Mouse (Mus musculus) neural tube, embryonic 11.5 days (tissue): ENCODE data around the gene Gm17402. TPM values are rescaled to one million over a fixed set of nuclear protein-coding genes. Genes with fewer than 3 reads are reported as not detected.
A peak's percentile ranks its signal among the peaks of the same experiment; 100 is the strongest.

Experiments
- ATAC-seq: fragments of 200-750 bp; cut with Nextera tagmentation; 2 replicates; pipeline ENCODE4 v1.8.0; 2017; ENCODE audit warnings: moderate number of reproducible peaks, mild to moderate bottlenecking, moderate TSS enrichment, moderate library complexity; ENCODE audit not compliant: insufficient read depth, low FRiP score, low TSS enrichment
- DNase-seq: peaks from one replicate; pipeline ENCODE4 v3.0.0-alpha.2; 2015; ENCODE audit warnings: low spot score
- H3K27ac ChIP-seq: fragments of 300-500 bp; sonication (generic); 2 replicates; pipeline ENCODE4 v1.5.1; 2014; ENCODE audit warnings: low read depth, mild to moderate bottlenecking, low read length
- H3K27me3 ChIP-seq: fragments of 300-500 bp; sonication (generic); 2 replicates; pipeline ENCODE4 v1.6.1; 2014; ENCODE audit warnings: mild to moderate bottlenecking, low read length, mixed read lengths; ENCODE audit not compliant: control insufficient read depth, insufficient read depth
- H3K36me3 ChIP-seq: fragments of 300-500 bp; sonication (generic); 2 replicates; pipeline ENCODE4 v1.6.1; 2014; ENCODE audit warnings: mild to moderate bottlenecking, low read length, moderate library complexity, mixed read lengths; ENCODE audit not compliant: control insufficient read depth, insufficient read depth
- H3K4me1 ChIP-seq: fragments of 300-500 bp; sonication (generic); 2 replicates; pipeline ENCODE4 v1.6.1; 2014; ENCODE audit warnings: low read length, mixed read lengths; ENCODE audit not compliant: control insufficient read depth, insufficient read depth
- H3K4me2 ChIP-seq: fragments of 300-500 bp; sonication (generic); 2 replicates; pipeline ENCODE4 v1.6.1; 2014; ENCODE audit warnings: low read depth, mild to moderate bottlenecking, moderate library complexity
- H3K4me3 ChIP-seq: fragments of 300-500 bp; sonication (generic); 2 replicates; pipeline ENCODE4 v1.5.1; 2014; ENCODE audit warnings: low read depth, low read length
- H3K9ac ChIP-seq: fragments of 300-500 bp; sonication (generic); 2 replicates; pipeline ENCODE4 v1.6.1; 2014; ENCODE audit warnings: mild to moderate bottlenecking, low read length
- H3K9me3 ChIP-seq: fragments of 300-500 bp; sonication (generic); 2 replicates; pipeline ENCODE4 v1.6.1; 2016; ENCODE audit warnings: low read length; ENCODE audit not compliant: control insufficient read depth
- WGBS: fragments of 180-500 bp; shearing (Covaris S2); extraction: QIAGEN DNeasy Blood & Tissue Kit; methylation state at CpG from one replicate; pipeline ENCODE4 v1.1.7; 2014; 5-methylcytosine and 5-hydroxymethylcytosine counted together
- polyA plus RNA-seq: library from polyadenylated mRNA; unstranded; fragments of >200 nt; fragmentation: Nextera tagmentation; extraction: Ambion mirVana; gene quantifications from 2 replicates; pipeline ENCODE4 v1.2.1, GENCODE M21; 2014

Gene Gm17402
- polyA plus RNA-seq, 1 experiment from 2014 or later, result not detected

GRCm38 (mm10) chr3:67366087-67366892, 8.7 kb downstream of the Gm17402 start:
- H3K4me3 ChIP-seq, result no peak overlapping the region
- no peaks in the 10 kb centered on the region for H3K36me3 ChIP-seq
- H3K9me3 ChIP-seq, result no peaks in the 10 kb centered on the region
- H3K9ac ChIP-seq, result no peak overlapping the region
- no peaks in the 10 kb centered on the region for H3K27me3 ChIP-seq
- DNase-seq, result no peak
- no peaks in the 10 kb centered on the region for H3K4me1 ChIP-seq
- no peak overlapping the region for H3K27ac ChIP-seq
- ATAC-seq, result no peak
- 75% methylated on average over 4 of the region's 4 CpGs for WGBS
- no peak overlapping the region for H3K4me2 ChIP-seq

- Histone ChIP-seq H3K27me3 (no peaks in the 10 kb centered on the region), H3K4me3 (no peak overlapping the region), H3K9ac (no peak overlapping the region), H3K4me1 (no peaks in the 10 kb centered on the region; the same call in 1 of the 2 replicates), H3K36me3 (no peaks in the 10 kb centered on the region), H3K4me2 (no peak overlapping the region), H3K27ac (no peak overlapping the region), H3K9me3 (no peaks in the 10 kb centered on the region)
- no peak for ATAC-seq
- WGBS, result 57% methylated on average over 7 of the region's 7 CpGs
- DNase-seq, result no peak
These were observed 16.6 kb downstream of the Gm17402 start for GRCm38 (mm10) chr3:67358376-67358775.

- WGBS, result 84% methylated on average over 3 of the region's 3 CpGs
These were observed 22.2 kb downstream of the Gm17402 start for GRCm38 (mm10) chr3:67352763-67353149.

GRCm38 (mm10) chr3:67352128-67352762, 22.7 kb downstream of the Gm17402 start:
- H3K36me3 ChIP-seq, result no peaks in the 10 kb centered on the region
- H3K4me1 ChIP-seq, result no peaks in the 10 kb centered on the region
- H3K27ac ChIP-seq, result no peak overlapping the region
- H3K4me3 ChIP-seq, result no peak overlapping the region
- H3K27me3 ChIP-seq, result no peaks in the 10 kb centered on the region
- 10% methylated on average over 3 of the region's 5 CpGs for WGBS
- ATAC-seq, result peak; percentile 72
- no peak overlapping the region for H3K9ac ChIP-seq
- no peaks in the 10 kb centered on the region for H3K9me3 ChIP-seq
- no peak overlapping the region for H3K4me2 ChIP-seq
- peak; percentile 26 for DNase-seq

More at GRCm38 (mm10) chr3:67352763-67353149, 22.2 kb downstream of the Gm17402 start:
- Histone ChIP-seq H3K9ac (no peak overlapping the region), H3K4me2 (no peak overlapping the region), H3K9me3 (no peaks in the 10 kb centered on the region), H3K27ac (no peak overlapping the region), H3K27me3 (no peaks in the 10 kb centered on the region), H3K4me1 (no peaks in the 10 kb centered on the region), H3K36me3 (no peaks in the 10 kb centered on the region), H3K4me3 (no peak overlapping the region)
- DNase-seq, result no peak
- 0 out of 2 replicates have a peak, but pooled peaks have one; percentile 28 for ATAC-seq

- Histone ChIP-seq H3K4me2 (no peak overlapping the region), H3K9me3 (no peaks in the 10 kb centered on the region), H3K4me1 (no peaks in the 10 kb centered on the region), H3K4me3 (no peak overlapping the region), H3K36me3 (no peaks in the 10 kb centered on the region), H3K27me3 (no peaks in the 10 kb centered on the region), H3K27ac (no peak overlapping the region), H3K9ac (no peak overlapping the region)
- DNase-seq (no peak), ATAC-seq (peak; percentile 25; the same call in 1 of the 2 replicates)
- WGBS, result 71% methylated on average over 12 of the region's 12 CpGs
These were observed 23.4 kb downstream of the Gm17402 start for GRCm38 (mm10) chr3:67351406-67352127.

- DNase-seq (no peak), ATAC-seq (no peak)
- H3K36me3 ChIP-seq, result no peaks in the 10 kb centered on the region
- no peak overlapping the region for H3K9ac ChIP-seq
- H3K4me2 ChIP-seq, result no peak overlapping the region
- H3K27me3 ChIP-seq, result no peaks in the 10 kb centered on the region
- H3K9me3 ChIP-seq, result no peaks in the 10 kb centered on the region
- no peaks in the 10 kb centered on the region for H3K4me1 ChIP-seq
- no peak overlapping the region for H3K4me3 ChIP-seq
- no peak overlapping the region for H3K27ac ChIP-seq
- WGBS, result 79% methylated on average over 2 of the region's 2 CpGs
These were observed 28.3 kb downstream of the Gm17402 start for GRCm38 (mm10) chr3:67346674-67347073.

- Histone ChIP-seq H3K4me1 (no peaks in the 10 kb centered on the region), H3K9me3 (no peaks in the 10 kb centered on the region), H3K9ac (no peak overlapping the region), H3K36me3 (no peaks in the 10 kb centered on the region), H3K27ac (no peak overlapping the region), H3K4me2 (no peak overlapping the region), H3K4me3 (no peak overlapping the region), H3K27me3 (no peaks in the 10 kb centered on the region)
- 11% methylated on average over 2 of the region's 2 CpGs for WGBS
- DNase-seq (peak; percentile 54), ATAC-seq (no peak)
These were observed 30.4 kb downstream of the Gm17402 start for GRCm38 (mm10) chr3:67344599-67344998.

GRCm38 (mm10) chr3:67343004-67343662, 31.8 kb downstream of the Gm17402 start:
- Histone ChIP-seq H3K4me2 (no peak overlapping the region), H3K36me3 (no peaks in the 10 kb centered on the region), H3K27me3 (no peaks in the 10 kb centered on the region), H3K9ac (no peak overlapping the region), H3K4me3 (no peak overlapping the region), H3K27ac (no peak overlapping the region), H3K4me1 (no peaks in the 10 kb centered on the region), H3K9me3 (no peaks in the 10 kb centered on the region)
- no peak for DNase-seq
- ATAC-seq, result no peak
- WGBS, result 59% methylated on average over 5 of the region's 5 CpGs
